ENCODE assay signal across 31 mouse cellular contexts in the genomic region with DNA sequence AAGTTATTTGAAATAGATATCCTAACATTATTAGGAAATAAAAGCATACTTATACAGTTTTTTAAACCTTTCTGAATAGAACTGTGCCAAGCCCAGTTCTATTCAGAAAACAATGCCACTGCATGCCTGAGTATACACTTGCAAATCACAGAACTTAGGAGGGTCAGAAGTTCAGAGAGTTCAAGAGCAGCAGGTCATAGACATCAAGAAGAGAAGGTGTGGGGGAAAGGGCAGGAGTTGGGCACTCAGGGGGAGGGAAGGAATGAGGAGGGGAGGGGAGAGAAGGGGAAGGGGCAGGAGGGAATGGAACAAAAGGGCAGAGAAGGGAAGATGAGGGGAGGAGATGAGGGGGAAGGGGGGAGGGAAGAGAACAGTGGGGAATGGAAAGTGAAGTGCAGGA. TPM values are rescaled to one million over a fixed set of nuclear protein-coding genes. Genes with fewer than 3 reads are reported as not detected.
DNase-seq lines count a peak whose midpoint lies in the region.
"Had no signal": no experiment of that assay in that cellular context is flagged by ENCODE, and none has a peak within 500 bp of the region (broad histone marks: within the 10 kb centered on the region; RNA-seq: fewer than 3 reads in every experiment).

No protein-coding gene starts in this region.

- no peaks in the 10 kb centered on the region for H3K27me3 ChIP-seq in embryonic facial prominence, embryonic 10.5 days (replicated peaks; ENCODE audit: low read depth, poor library complexity, severe bottlenecking)
- H3K27me3 ChIP-seq: CH12.LX; embryonic facial prominence, embryonic 13.5 days; embryonic facial prominence, embryonic 15.5 days; forebrain, embryonic 12.5 days; Patski had no signal

- peak; percentile 16 for DNase-seq in embryo, embryonic 10.5 days (ENCODE audit: low spot score)
- no peak for DNase-seq in embryo, embryonic 11 days
- DNase-seq in retina, postnatal 1 day, result peak; percentile 7
- no peak for DNase-seq in retina, embryonic 14.5 days (ENCODE audit: low spot score)
- DNase-seq in R1 (ENCODE audit: low read depth, low spot score), result peak; percentile 95
- peak; percentile 10 for DNase-seq in embryonic facial prominence, embryonic 10.5 days (ENCODE audit: low spot score)
- DNase-seq in right cerebral cortex, postnatal 36 days (ENCODE audit: low spot score in 2 of 2), result no peak
- DNase-seq in spleen, postnatal 14 days (ENCODE audit: low spot score in 2 of 2), result no peak
- DNase-seq: adrenal gland, adult 8-10 months; adrenal gland, postnatal 14 days; B cell, adult 2 months; cerebellum, adult 11 months; cerebellum, adult 2 months; cerebellum, adult 9-10 months; cerebellum, postnatal 10 days; cerebellum, postnatal 25 days had no signal

- no peak overlapping the region for H3K4me3 ChIP-seq in embryonic facial prominence, embryonic 10.5 days
- H3K4me3 ChIP-seq: embryonic facial prominence, embryonic 13.5 days; embryonic facial prominence, embryonic 15.5 days; erythroblast, embryonic 14.5 days; forebrain, embryonic 10.5 days; forebrain, embryonic 12.5 days had no signal

- no peaks in the 10 kb centered on the region for H3K9me3 ChIP-seq in embryonic facial prominence, embryonic 10.5 days
- H3K9me3 ChIP-seq: embryonic facial prominence, embryonic 13.5 days; embryonic facial prominence, embryonic 15.5 days; forebrain, embryonic 10.5 days; forebrain, embryonic 12.5 days had no signal

- H3K36me3 ChIP-seq in embryonic facial prominence, embryonic 10.5 days (replicated peaks), result no peaks in the 10 kb centered on the region
- H3K36me3 ChIP-seq: embryonic facial prominence, embryonic 13.5 days; embryonic facial prominence, embryonic 15.5 days; forebrain, embryonic 10.5 days; forebrain, embryonic 12.5 days; G1E had no signal

- peaks cover 15% of the 10 kb centered on the region for H3K4me1 ChIP-seq in embryonic facial prominence, embryonic 10.5 days
- H3K4me1 ChIP-seq: embryonic facial prominence, embryonic 15.5 days had no signal

- no peak overlapping the region for H3K27ac ChIP-seq in embryonic facial prominence, embryonic 10.5 days (replicated peaks)
- H3K27ac ChIP-seq: embryonic facial prominence, embryonic 13.5 days; embryonic facial prominence, embryonic 15.5 days; forebrain, embryonic 10.5 days; forebrain, embryonic 12.5 days had no signal

RNA-seq across cellular contexts. Expression of a gene that starts 23.6 kb away (rescaled TPM):
- not detected in 2 replicates for polyA plus RNA-seq in embryonic facial prominence, embryonic 10.5 days (2016; fragmentation: Nextera tagmentation; extraction: Ambion mirVana)
- polyA plus RNA-seq: activated CD4-positive, CD25-positive, alpha-beta regulatory T cell, adult 4 months; brain, embryonic 14.5 days; CD4-positive, CD25-positive, alpha-beta regulatory T cell, adult 4 months; cerebellum, adult 2 months; cortical plate, adult 2 months; embryonic facial prominence, embryonic 11.5 days; embryonic facial prominence, embryonic 13.5 days; embryonic facial prominence, embryonic 15.5 days; erythroblast, embryonic 14.5 days; forebrain, embryonic 10.5 days; forebrain, embryonic 12.5 days; forebrain, embryonic 14.5 days; forebrain, embryonic 16.5 days; G1E; Patski had no signal

Comparison
In these comparisons a context has a peak if more than half of its experiments do, and no peak if none do; other contexts are left out.
1. DNase-seq: peak in embryo, embryonic 10.5 days (single experiment), retina, postnatal 1 day (single experiment), R1 (single experiment) and embryonic facial prominence, embryonic 10.5 days (single experiment); none in embryo, embryonic 11 days (single experiment), retina, embryonic 14.5 days (single experiment), right cerebral cortex, postnatal 36 days (0 of 2) and spleen, postnatal 14 days (0 of 2).